Mouse (Mus musculus) gastrocnemius, adult 8-10 months (tissue): Measurements from ENCODE around the gene Kcnj3. TPM values are rescaled to one million over a fixed set of nuclear protein-coding genes. Genes with fewer than 3 reads are reported as not detected.
"Not testable (repeated sequence)": the region's sequence is repeated elsewhere in the genome, so short reads cannot be mapped to it uniquely, and the experiment has no call there.

Source experiments
- DNase-seq, 2 experiments: peaks; one replicate each; pipeline ENCODE4 v3.0.0; 2022; ENCODE audit warnings: low spot score in 2 of 2
- total RNA-seq, 4 experiments: library from RNA; stranded (reverse); gene quantifications; 2 replicates each; pipeline ENCODE4 v1.2.4; 2022

Gene Kcnj3
- total RNA-seq: 1 to 10 TPM in 1 of 4 experiments, under 1 TPM in 3; 0.24 to 1.0 (median 0.36) TPM

- no peak for DNase-seq
These were observed at the start of gene Kcnj3 for GRCm38 (mm10) chr2:55435721-55436260. TSS of gene Kcnj3 (plus strand) at chr2:55435970.

GRCm38 (mm10) chr2:55390330-55390989 lies 45.3 kb upstream of the Kcnj3 start:
- DNase-seq: no peak

- no peak for DNase-seq
These were observed 30.5 kb upstream of the Kcnj3 start for GRCm38 (mm10) chr2:55405307-55405706.

- no peak for DNase-seq
These were observed 8.1 kb upstream of the Kcnj3 start for GRCm38 (mm10) chr2:55427633-55428032.

DNA sequence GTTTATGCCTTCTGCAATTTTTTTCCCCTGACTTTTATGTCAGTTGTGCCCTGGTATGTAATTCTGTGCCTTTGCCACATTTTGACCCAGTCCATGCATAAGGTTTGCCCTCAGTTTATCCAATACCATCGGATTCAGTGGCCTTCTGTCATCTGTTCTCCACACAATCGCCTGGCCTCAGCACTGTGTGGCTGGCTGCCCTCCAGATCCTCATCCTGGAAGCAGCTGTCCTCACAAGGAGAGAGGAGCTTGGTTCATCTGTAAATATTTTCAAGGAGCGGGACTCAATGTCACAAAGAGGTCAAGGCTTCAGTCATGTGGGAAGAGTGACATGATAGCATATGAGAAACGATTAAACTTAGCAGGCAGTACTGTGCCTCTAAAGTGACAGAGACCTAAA lies 3.7 kb upstream of the Kcnj3 start:
- no peak for DNase-seq

GRCm38 (mm10) chr2:55436261-55437006 lies 664 bp downstream of the Kcnj3 start:
- no peak for DNase-seq

DNA sequence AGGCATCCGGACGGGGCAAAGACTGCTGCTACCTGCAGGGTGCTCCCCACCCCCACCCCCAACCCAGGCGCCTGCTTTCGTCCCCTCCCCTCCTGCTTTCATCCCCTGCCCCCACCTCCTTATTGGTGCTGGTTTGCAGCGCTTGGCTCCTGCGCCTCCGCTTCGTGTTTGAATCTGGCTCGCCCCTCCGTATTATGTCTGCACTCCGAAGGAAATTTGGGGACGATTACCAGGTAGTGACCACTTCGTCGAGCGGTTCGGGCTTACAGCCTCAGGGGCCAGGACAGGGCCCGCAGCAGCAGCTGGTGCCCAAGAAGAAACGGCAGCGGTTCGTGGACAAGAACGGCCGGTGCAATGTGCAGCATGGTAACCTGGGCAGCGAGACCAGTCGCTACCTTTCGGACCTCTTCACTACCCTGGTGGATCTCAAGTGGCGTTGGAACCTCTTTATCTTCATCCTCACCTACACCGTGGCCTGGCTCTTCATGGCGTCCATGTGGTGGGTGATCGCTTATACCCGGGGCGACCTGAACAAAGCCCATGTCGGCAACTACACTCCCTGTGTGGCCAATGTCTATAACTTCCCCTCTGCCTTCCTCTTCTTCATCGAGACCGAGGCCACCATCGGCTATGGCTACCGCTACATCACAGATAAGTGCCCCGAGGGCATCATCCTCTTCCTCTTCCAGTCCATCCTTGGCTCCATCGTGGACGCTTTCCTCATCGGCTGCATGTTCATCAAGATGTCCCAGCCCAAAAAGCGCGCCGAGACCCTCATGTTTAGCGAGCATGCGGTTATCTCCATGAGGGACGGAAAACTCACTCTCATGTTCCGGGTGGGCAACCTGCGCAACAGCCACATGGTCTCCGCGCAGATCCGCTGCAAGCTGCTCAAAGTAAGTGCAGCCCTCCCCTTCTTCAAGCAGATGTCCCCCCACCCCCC lies 1.5 kb downstream of the Kcnj3 start:
- no peak for DNase-seq

DNA sequence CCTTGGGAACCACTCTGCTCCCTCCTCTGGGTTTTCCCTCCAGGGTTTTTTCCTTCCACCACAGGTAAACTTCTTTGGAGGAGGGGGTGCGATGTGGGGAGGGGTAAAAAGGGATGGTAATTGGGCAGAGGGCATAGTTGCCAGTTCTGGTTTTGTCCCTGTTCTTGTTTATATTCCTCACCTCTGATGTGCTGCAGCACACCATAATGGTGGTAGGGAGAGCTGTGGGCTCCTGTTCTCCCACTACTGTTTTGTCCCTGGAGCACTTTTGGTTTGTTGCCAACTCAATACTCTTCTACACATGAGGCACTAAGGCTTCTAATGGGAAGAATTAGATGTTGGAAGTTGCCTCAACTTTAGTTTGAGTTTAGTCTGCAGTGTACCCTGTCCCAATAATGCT lies 2.2 kb downstream of the Kcnj3 start:
- DNase-seq: no peak

DNA sequence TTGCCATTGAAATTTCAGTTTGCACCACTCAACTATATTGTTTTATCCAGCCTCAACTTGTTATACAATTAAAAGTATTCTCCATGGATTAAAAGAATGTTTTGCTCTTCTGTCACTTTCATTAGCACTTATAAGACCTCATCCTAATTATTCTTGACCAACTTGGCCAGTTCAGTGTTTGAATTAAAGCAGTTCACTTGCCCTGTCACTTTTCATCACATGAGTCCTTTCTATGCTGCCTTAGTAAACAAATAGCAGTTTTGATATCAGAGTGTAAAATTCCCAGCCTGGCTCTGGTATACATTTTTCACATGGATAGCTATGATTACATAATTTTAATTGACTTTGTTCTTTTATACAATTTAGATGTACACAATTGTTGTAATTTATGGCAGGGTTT lies 3.4 kb downstream of the Kcnj3 start:
- no peak for DNase-seq

- no peak for DNase-seq
These were observed 6.2 kb downstream of the Kcnj3 start for GRCm38 (mm10) chr2:55442006-55442405.

GRCm38 (mm10) chr2:55447298-55447697 lies 11.5 kb downstream of the Kcnj3 start:
- DNase-seq: no peak

- no peak for DNase-seq
These were observed 15.0 kb downstream of the Kcnj3 start for GRCm38 (mm10) chr2:55450774-55451173.

- no peak for DNase-seq
These were observed 23.4 kb downstream of the Kcnj3 start for GRCm38 (mm10) chr2:55459195-55459594.

- DNase-seq: no peak
These were observed 33.4 kb downstream of the Kcnj3 start for GRCm38 (mm10) chr2:55469141-55469540.

DNA sequence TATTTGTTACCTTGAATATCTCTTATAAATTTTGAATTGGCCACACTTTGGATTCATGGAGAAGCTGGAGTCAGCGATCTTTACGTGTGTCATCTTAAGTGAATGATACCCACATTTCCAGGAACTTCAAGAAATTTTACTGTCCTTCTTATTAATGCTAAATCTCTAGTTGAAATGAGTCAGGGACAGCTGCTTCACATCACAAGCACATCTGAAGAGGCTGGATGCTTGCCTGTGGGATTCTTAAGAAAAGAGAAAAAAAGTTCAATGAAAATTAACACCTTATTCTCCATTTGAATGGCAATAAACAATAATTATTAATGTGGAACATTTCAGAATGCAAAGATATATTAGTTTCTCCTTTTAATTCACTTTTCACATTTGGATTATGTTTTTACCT lies 34.2 kb downstream of the Kcnj3 start:
- DNase-seq: no peak

- DNase-seq: no peak
These were observed 43.7 kb downstream of the Kcnj3 start for GRCm38 (mm10) chr2:55479511-55479910.

- DNase-seq: peak in 1 of 2 experiments; percentile 21
These were observed 44.3 kb downstream of the Kcnj3 start for GRCm38 (mm10) chr2:55479933-55480601.

- no peak for DNase-seq
These were observed 44.8 kb downstream of the Kcnj3 start for GRCm38 (mm10) chr2:55480602-55480965.

- DNase-seq: not testable (repeated sequence)
These were observed 49.8 kb downstream of the Kcnj3 start for GRCm38 (mm10) chr2:55485500-55486129.

GRCm38 (mm10) chr2:55503390-55504176 lies 67.8 kb downstream of the Kcnj3 start:
- no peak for DNase-seq
